Mouse (Mus musculus): ENCODE results near the gene Stk16. TPM values are rescaled to one million over a fixed set of nuclear protein-coding genes. Genes with fewer than 3 reads are reported as not detected.

Stk16 gene
- polyA plus RNA-seq, 1 experiment from 2014 or later, result 101 TPM

DNA sequence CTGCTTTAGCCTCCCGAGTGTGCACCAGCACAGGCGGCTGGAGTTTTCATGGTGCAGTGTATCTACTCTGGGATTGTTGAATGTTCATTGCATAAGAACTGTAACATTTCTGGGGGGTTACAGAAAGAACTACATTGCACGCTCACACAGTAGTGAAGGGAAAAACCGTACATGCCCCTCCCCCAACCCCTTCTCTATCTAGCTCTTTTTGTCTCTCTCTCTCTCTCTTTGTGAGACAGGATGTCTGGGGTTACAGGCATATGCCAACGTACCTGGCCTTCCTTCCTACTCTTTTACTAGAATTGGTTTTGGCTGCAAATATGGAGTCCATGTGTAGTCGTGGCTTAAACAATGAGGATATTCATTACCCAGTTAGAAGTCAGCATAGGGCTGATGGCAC lies 12.3 kb downstream of the Stk16 start:
- H3K27me3 ChIP-seq (ENCODE audit: insufficient read depth, low read length), result peaks cover 9% of the 10 kb centered on the region; the same call in 1 of the 2 replicates
- no peak overlapping the region for H3K27ac ChIP-seq (ENCODE audit: low read depth)
- DNase-seq (no peak), ATAC-seq (no peak)
- TF ChIP-seq EP300 (IDR thresholded peaks at IDR 0.05; ENCODE audit: low read depth), result no peak
- TF ChIP-seq CTCF (IDR thresholded peaks at IDR 0.05; ENCODE audit: low read depth), result no peak
- H3K9ac ChIP-seq (replicated peaks), result no peak overlapping the region
- H3K4me3 ChIP-seq (ENCODE audit: low read depth, low read length), result no peak overlapping the region
- H3K4me1 ChIP-seq (ENCODE audit: insufficient read depth), result peaks cover 20% of the 10 kb centered on the region
- no peak overlapping the region for H3K4me2 ChIP-seq (ENCODE audit: low read depth, low read length)
- 48% methylated on average over 6 of the region's 6 CpGs for WGBS (ENCODE audit: insufficient replicate concordance)
- no peaks in the 10 kb centered on the region for H3K36me3 ChIP-seq (replicated peaks; ENCODE audit: insufficient read depth, low read length)
- H3K9me3 ChIP-seq (ENCODE audit: low read length), result no peaks in the 10 kb centered on the region

DNA sequence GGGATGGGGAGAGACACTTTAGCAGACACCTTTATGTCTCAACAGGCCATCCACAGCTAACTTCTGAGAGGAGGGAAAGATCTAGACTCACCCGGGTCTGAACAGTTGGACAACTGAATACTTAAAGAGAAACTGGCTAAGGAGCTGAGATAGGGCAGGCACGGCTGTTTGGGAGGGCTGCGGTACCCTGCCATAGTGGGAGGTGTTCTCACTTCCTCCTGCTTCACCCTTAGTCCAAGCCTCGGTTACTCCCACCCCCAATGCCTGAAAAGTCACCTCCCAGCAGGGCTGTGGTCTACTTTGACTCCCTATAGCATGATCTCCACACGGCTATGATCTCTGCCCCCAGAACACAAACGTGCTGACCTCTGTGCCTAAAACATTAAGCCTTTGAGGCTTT lies 12.9 kb downstream of the Stk16 start:
- TF ChIP-seq CTCF (IDR thresholded peaks at IDR 0.05; ENCODE audit: low read depth) (no peak), EP300 (IDR thresholded peaks at IDR 0.05; ENCODE audit: low read depth) (no peak)
- Histone ChIP-seq H3K4me2 (ENCODE audit: low read depth, low read length) (no peak overlapping the region), H3K9me3 (ENCODE audit: low read length) (no peaks in the 10 kb centered on the region), H3K27me3 (ENCODE audit: insufficient read depth, low read length) (peaks cover 9% of the 10 kb centered on the region; the same call in 1 of the 2 replicates), H3K4me1 (ENCODE audit: insufficient read depth) (peaks cover 19% of the 10 kb centered on the region), H3K27ac (ENCODE audit: low read depth) (no peak overlapping the region), H3K4me3 (ENCODE audit: low read depth, low read length) (no peak overlapping the region), H3K36me3 (replicated peaks; ENCODE audit: insufficient read depth, low read length) (no peaks in the 10 kb centered on the region), H3K9ac (replicated peaks) (no peak overlapping the region)
- DNase-seq (no peak), ATAC-seq (no peak)
- 36% methylated on average over 6 of the region's 6 CpGs for WGBS (ENCODE audit: insufficient replicate concordance)

DNA sequence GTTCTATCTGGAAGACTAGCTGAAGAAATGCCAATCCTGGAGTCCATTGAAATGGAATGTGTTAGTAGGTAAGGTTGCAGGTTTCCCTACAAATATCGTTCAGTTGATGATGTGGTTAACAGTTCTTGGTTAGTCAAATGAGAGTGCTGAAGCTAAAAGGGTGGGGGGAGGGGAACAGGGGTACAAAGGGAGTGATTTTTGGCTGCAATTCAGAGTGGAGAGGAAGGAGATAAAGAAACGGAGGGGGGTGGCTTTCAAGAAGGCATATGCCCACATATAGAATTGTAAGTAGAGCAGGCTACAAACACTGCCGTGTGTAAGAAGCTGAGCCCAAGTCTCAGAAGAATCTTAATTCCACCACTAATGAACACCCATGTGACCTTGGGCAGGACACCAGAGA lies 14.8 kb downstream of the Stk16 start:
- TF ChIP-seq EP300 (IDR thresholded peaks at IDR 0.05; ENCODE audit: low read depth) (no peak), CTCF (IDR thresholded peaks at IDR 0.05; ENCODE audit: low read depth) (no peak)
- WGBS (ENCODE audit: insufficient replicate concordance), result 37% methylated on average over 3 of the region's 3 CpGs
- DNase-seq (no peak), ATAC-seq (no peak)
- no peaks in the 10 kb centered on the region for H3K36me3 ChIP-seq (replicated peaks; ENCODE audit: insufficient read depth, low read length)
- H3K27ac ChIP-seq (ENCODE audit: low read depth), result no peak overlapping the region
- no peak overlapping the region for H3K4me2 ChIP-seq (ENCODE audit: low read depth, low read length)
- no peak overlapping the region for H3K4me3 ChIP-seq (ENCODE audit: low read depth, low read length)
- H3K27me3 ChIP-seq (ENCODE audit: insufficient read depth, low read length), result 0 out of 2 replicates have a peak, but pooled peaks cover 7% of the 10 kb centered on the region
- peaks cover 21% of the 10 kb centered on the region for H3K4me1 ChIP-seq (ENCODE audit: insufficient read depth)
- H3K9me3 ChIP-seq (ENCODE audit: low read length), result no peaks in the 10 kb centered on the region
- no peak overlapping the region for H3K9ac ChIP-seq (replicated peaks)

GRCm38 (mm10) chr1:75226138-75226537 lies 15.5 kb downstream of the Stk16 start:
- DNase-seq (no peak), ATAC-seq (no peak)
- 42% methylated on average over 2 of the region's 2 CpGs for WGBS (ENCODE audit: insufficient replicate concordance)
- 0 out of 2 replicates have a peak, but pooled peaks cover under 1% of the 10 kb centered on the region for H3K27me3 ChIP-seq (ENCODE audit: insufficient read depth, low read length)
- H3K4me1 ChIP-seq (ENCODE audit: insufficient read depth), result peaks cover 23% of the 10 kb centered on the region
- TF ChIP-seq CTCF (IDR thresholded peaks at IDR 0.05; ENCODE audit: low read depth), result no peak
- H3K9ac ChIP-seq (replicated peaks), result no peak overlapping the region
- no peaks in the 10 kb centered on the region for H3K9me3 ChIP-seq (ENCODE audit: low read length)
- H3K27ac ChIP-seq (ENCODE audit: low read depth), result no peak overlapping the region
- H3K4me3 ChIP-seq (ENCODE audit: low read depth, low read length), result no peak overlapping the region
- H3K36me3 ChIP-seq (replicated peaks; ENCODE audit: insufficient read depth, low read length), result no peaks in the 10 kb centered on the region
- no peak overlapping the region for H3K4me2 ChIP-seq (ENCODE audit: low read depth, low read length)

DNA sequence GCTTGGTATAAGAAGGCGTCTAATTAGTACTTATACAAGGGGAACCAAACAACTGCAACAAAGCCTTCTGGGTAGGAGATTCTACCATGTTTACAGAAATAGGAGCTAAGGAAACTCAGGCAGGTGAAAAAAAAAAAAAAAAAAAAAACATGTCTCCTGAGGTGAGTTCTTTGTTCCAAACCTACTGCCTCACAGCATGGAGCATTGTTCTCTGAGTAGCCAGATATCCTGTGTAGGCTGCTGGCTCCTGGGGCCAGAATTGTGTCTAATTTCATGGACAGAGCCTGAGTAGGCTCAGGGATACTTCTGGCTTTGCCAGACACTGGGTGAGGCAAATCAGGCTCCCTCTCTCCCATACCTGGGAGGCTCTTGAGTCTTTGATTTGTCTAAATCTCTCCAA lies 17.0 kb downstream of the Stk16 start:
- Histone ChIP-seq H3K27ac (ENCODE audit: low read depth) (no peak overlapping the region), H3K9me3 (ENCODE audit: low read length) (no peaks in the 10 kb centered on the region), H3K4me1 (ENCODE audit: insufficient read depth) (peaks cover 17% of the 10 kb centered on the region; the same call in 1 of the 2 replicates), H3K27me3 (ENCODE audit: insufficient read depth, low read length) (no peaks in the 10 kb centered on the region), H3K36me3 (replicated peaks; ENCODE audit: insufficient read depth, low read length) (no peaks in the 10 kb centered on the region), H3K4me3 (ENCODE audit: low read depth, low read length) (no peak overlapping the region), H3K4me2 (ENCODE audit: low read depth, low read length) (no peak overlapping the region), H3K9ac (replicated peaks) (no peak overlapping the region)
- TF ChIP-seq EP300 (IDR thresholded peaks at IDR 0.05; ENCODE audit: low read depth), result no peak
- TF ChIP-seq CTCF (IDR thresholded peaks at IDR 0.05; ENCODE audit: low read depth), result no peak
- no peak for ATAC-seq
- WGBS (ENCODE audit: insufficient replicate concordance), result 81% methylated on average over 1 of the region's 1 CpGs
- DNase-seq, result no peak

DNA sequence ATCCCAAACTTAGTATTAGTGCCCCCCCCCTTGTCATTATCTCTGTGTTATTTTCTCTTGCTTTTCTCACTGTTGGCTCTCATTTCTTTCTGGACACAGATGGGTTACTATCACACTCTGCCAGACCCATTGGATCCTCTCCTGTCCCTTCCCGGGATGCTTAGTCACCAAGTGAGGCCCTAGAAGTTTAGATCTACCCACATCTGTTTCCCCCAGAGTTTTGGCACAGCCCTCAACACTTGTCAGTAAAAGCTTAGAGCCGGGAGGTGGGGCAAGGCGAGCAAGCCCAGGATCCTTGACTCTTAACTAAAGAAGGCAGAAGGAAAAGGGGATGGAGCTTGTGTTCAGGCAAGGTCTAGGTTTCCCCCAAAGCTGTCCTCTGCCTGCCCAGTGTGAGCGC lies 18.5 kb downstream of the Stk16 start:
- no peaks in the 10 kb centered on the region for H3K27me3 ChIP-seq (ENCODE audit: insufficient read depth, low read length)
- peak overlapping the region; percentile 11; the same call in 1 of the 2 replicates for H3K4me2 ChIP-seq (ENCODE audit: low read depth, low read length)
- no peaks in the 10 kb centered on the region for H3K36me3 ChIP-seq (replicated peaks; ENCODE audit: insufficient read depth, low read length)
- H3K9me3 ChIP-seq (ENCODE audit: low read length), result no peaks in the 10 kb centered on the region
- peak; percentile 91 for TF ChIP-seq EP300 (IDR thresholded peaks at IDR 0.05; ENCODE audit: low read depth)
- TF ChIP-seq CTCF (IDR thresholded peaks at IDR 0.05; ENCODE audit: low read depth), result no peak
- peak; percentile 39 for DNase-seq
- peak overlapping the region; percentile 69; the same call in 1 of the 2 replicates for H3K27ac ChIP-seq (ENCODE audit: low read depth)
- 54% methylated on average over 4 of the region's 4 CpGs for WGBS (ENCODE audit: insufficient replicate concordance)
- peaks cover 16% of the 10 kb centered on the region; the same call in 1 of the 2 replicates for H3K4me1 ChIP-seq (ENCODE audit: insufficient read depth)
- peak; percentile 91 for ATAC-seq
- H3K4me3 ChIP-seq (ENCODE audit: low read depth, low read length), result no peak overlapping the region
- 0 out of 2 replicates have a peak overlapping the region, but pooled peaks have one; percentile 39 for H3K9ac ChIP-seq (replicated peaks)

All from liver, postnatal 0 days (tissue).